Mouse (Mus musculus) left cerebral cortex, postnatal 36 days (tissue): ENCODE data around the gene Klk1b3. TPM values are rescaled to one million over a fixed set of nuclear protein-coding genes. Genes with fewer than 3 reads are reported as not detected.
"Not testable (repeated sequence)": the region's sequence is repeated elsewhere in the genome, so short reads cannot be mapped to it uniquely, and the experiment has no call there.

ENCODE experiments used
- DNase-seq, 2 experiments: peaks; one replicate each; pipeline ENCODE4 v3.0.0; 2021 to 2022; ENCODE audit warnings: low spot score in 2 of 2, mixed read lengths in 1 of 2
- intact Hi-C: fragments of 180-260 bp; cut with DNase I; formaldehyde crosslinking; loops from one replicate; pipeline ENCODE4 v1.15.1; 2025
- total RNA-seq, 2 experiments: library from RNA; stranded (reverse); gene quantifications; 2 replicates each; pipeline ENCODE4 v1.2.3; 2021

The Klk1b3 gene
- total RNA-seq, 2 experiments from 2014 or later, result not detected

GRCm38 (mm10) chr7:44249248-44249647 lies 51.3 kb downstream of the Klk1b3 start:
- intact Hi-C loops, result no loop called here

GRCm38 (mm10) chr7:44250732-44251275 lies 52.8 kb downstream of the Klk1b3 start:
- DNase-seq, intact Hi-C loops: not testable (repeated sequence)

More at GRCm38 (mm10) chr7:44249248-44249647, 51.3 kb downstream of the Klk1b3 start:
- no peak for DNase-seq

Other genes starting within 250 kb of the Klk1b3 start
- gene Klk1b8, start 247.5 kb upstream of the Klk1b3 start, total RNA-seq, result not detected
- gene Klk1b1, start 231.4 kb upstream of the Klk1b3 start, total RNA-seq, result not detected
- not detected for gene Klk1b9, start 222.1 kb upstream of the Klk1b3 start, total RNA-seq
- not detected for gene Klk1b11, start 202.3 kb upstream of the Klk1b3 start, total RNA-seq
- gene Klk1b26, start 186.0 kb upstream of the Klk1b3 start, total RNA-seq, result not detected
- not detected for gene Klk1b27, start 145.9 kb upstream of the Klk1b3 start, total RNA-seq
- not detected for gene Klk1b21, start 95.9 kb upstream of the Klk1b3 start, total RNA-seq
- gene Klk1b22, start 85.5 kb upstream of the Klk1b3 start, total RNA-seq, result not detected
- not detected for gene Klk1b16, start 61.4 kb upstream of the Klk1b3 start, total RNA-seq
- not detected for gene Klk1b24, start 10.0 kb upstream of the Klk1b3 start, total RNA-seq
- gene Klk1b4, start 9.2 kb downstream of the Klk1b3 start, total RNA-seq, result not detected
- not detected for gene Klk1b5, start 17.8 kb downstream of the Klk1b3 start, total RNA-seq
- not detected for gene Klk1, start 27.2 kb downstream of the Klk1b3 start, total RNA-seq
- gene Gm36864, start 38.0 kb downstream of the Klk1b3 start, total RNA-seq, result not detected
- 1 to 10 TPM; 1.4 to 2.1 TPM for gene 1700028J19Rik, start 48.5 kb downstream of the Klk1b3 start, total RNA-seq
- 10 to 100 TPM; 70.3 to 70.5 TPM for gene 2410002F23Rik, start 48.5 kb downstream of the Klk1b3 start, total RNA-seq
- not detected for gene Acp4, start 59.2 kb downstream of the Klk1b3 start, total RNA-seq
- not detected for gene Gm15517, start 63.3 kb downstream of the Klk1b3 start, total RNA-seq
- 1 to 10 TPM; 3.9 to 4.0 TPM for gene Clec11a, start 108.7 kb downstream of the Klk1b3 start, total RNA-seq
- 100 to 1,000 TPM; 586 to 632 TPM for gene Shank1, start 112.1 kb downstream of the Klk1b3 start, total RNA-seq
- gene Syt3, start 185.9 kb downstream of the Klk1b3 start, total RNA-seq, result 10 to 100 TPM; 58.3 to 70.5 TPM
- gene 1700008O03Rik, start 187.6 kb downstream of the Klk1b3 start, total RNA-seq, result 1 to 10 TPM; 2.0 to 2.1 TPM
- 100 to 1,000 TPM; 282 to 313 TPM for gene Lrrc4b, start 230.8 kb downstream of the Klk1b3 start, total RNA-seq